In the genomic region with DNA sequence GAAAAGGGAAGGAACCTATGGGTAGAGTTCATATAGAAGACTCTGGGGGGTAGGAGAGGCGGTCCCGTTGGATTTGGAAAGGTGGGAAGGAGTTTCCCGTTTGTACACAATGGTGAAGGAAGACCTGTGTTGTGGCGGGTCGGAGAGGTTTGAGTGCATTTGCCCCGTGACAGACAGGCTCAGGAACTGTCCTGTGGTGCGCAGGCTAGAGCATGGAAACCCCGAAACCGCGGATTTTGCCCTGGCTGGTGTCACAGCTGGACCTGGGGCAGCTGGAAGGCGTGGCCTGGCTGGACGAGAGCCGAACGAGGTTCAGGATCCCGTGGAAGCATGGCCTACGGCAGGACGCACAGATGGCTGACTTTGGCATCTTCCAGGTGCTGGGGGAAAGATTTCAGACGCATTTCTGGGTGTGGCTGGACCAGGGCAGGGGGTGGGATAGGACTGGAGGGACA, we compare ENCODE assay signal across 8 mouse cellular contexts. TPM values are rescaled to one million over a fixed set of nuclear protein-coding genes. Genes with fewer than 3 reads are reported as not detected.
A peak's percentile ranks its signal among the peaks of the same experiment; 100 is the strongest.
DNase-seq lines count a peak whose midpoint lies in the region; ATAC-seq and TF ChIP-seq lines count a peak whose summit lies in the region.

Bcl2l12 (minus strand) TSS at position 212 of the 455 bp plus-strand sequence.

- TF ChIP-seq CTCF in liver, adult 2 months (IDR thresholded peaks at IDR 0.05; ENCODE audit: low read depth, low read length), result no peak

- H3K4me1 ChIP-seq in brown adipose tissue, adult 24 weeks (ENCODE audit: control insufficient read depth, insufficient read depth, insufficient read length, low read length), result peaks cover 10% of the 10 kb centered on the region
- peaks cover 24% of the 10 kb centered on the region for H3K4me1 ChIP-seq in hindbrain, embryonic 15.5 days (replicated peaks)
- H3K4me1 ChIP-seq in liver, adult 2 months (ENCODE audit: control insufficient read depth, insufficient read depth, low read length), result peaks cover 6% of the 10 kb centered on the region; the same call in 1 of the 2 replicates

- H3K27me3 ChIP-seq in hindbrain, embryonic 15.5 days, result no peaks in the 10 kb centered on the region
- H3K27me3 ChIP-seq in liver, adult 2 months (ENCODE audit: control insufficient read depth, insufficient read depth, low read length), result no peaks in the 10 kb centered on the region
- H3K27me3 ChIP-seq in myocyte (ENCODE audit: control insufficient read depth, insufficient read depth, insufficient read length), result no peaks in the 10 kb centered on the region

- no peaks in the 10 kb centered on the region for H3K9me3 ChIP-seq in hindbrain, embryonic 15.5 days

- peak within 1 kb of the TSS; percentile 65 for H3K4me2 ChIP-seq in hindbrain, embryonic 15.5 days
- H3K4me2 ChIP-seq in myocyte (ENCODE audit: low read depth), result peak within 1 kb of the TSS; percentile 90

- no peak for ATAC-seq in hindbrain, embryonic 15.5 days (ENCODE audit: low FRiP score, low read depth)

- H3K27ac ChIP-seq in brown adipose tissue, adult 24 weeks (replicated peaks; ENCODE audit: low read depth, low read length), result peak within 1 kb of the TSS; percentile 93
- peak within 1 kb of the TSS; percentile 51 for H3K27ac ChIP-seq in hindbrain, embryonic 15.5 days (replicated peaks)
- peak within 1 kb of the TSS; percentile 83 for H3K27ac ChIP-seq in liver, adult 2 months (replicated peaks; ENCODE audit: insufficient read depth, low read depth, low read length)

- H3K36me3 ChIP-seq in hindbrain, embryonic 15.5 days, result peaks cover 33% of the 10 kb centered on the region
- peaks cover 11% of the 10 kb centered on the region; the same call in 1 of the 2 replicates for H3K36me3 ChIP-seq in liver, adult 2 months (ENCODE audit: control insufficient read depth, insufficient read depth, low read length)
- H3K36me3 ChIP-seq in myocyte (ENCODE audit: control insufficient read depth, insufficient read depth), result no peaks in the 10 kb centered on the region

- intact Hi-C loops in left cerebral cortex, postnatal 4 days (cut with DNase I), result no loop called here
- intact Hi-C loops in left cerebral cortex, postnatal 14 days (cut with DNase I), result no loop called here

- H3K79me2 ChIP-seq in liver, adult 2 months (ENCODE audit: control insufficient read depth, insufficient read depth, low read length), result 0 out of 2 replicates have a peak, but pooled peaks cover 3% of the 10 kb centered on the region
- peaks cover 20% of the 10 kb centered on the region for H3K79me2 ChIP-seq in myocyte (ENCODE audit: control insufficient read depth, insufficient read depth)

- H3K9ac ChIP-seq in hindbrain, embryonic 15.5 days, result peak within 1 kb of the TSS; percentile 53
- H3K9ac ChIP-seq in liver, adult 2 months (ENCODE audit: low read depth, low read length), result peak within 1 kb of the TSS; percentile 76

- H3K4me3 ChIP-seq in brown adipose tissue, adult 24 weeks (ENCODE audit: insufficient read depth, low read depth, low read length), result peak within 1 kb of the TSS; percentile 85
- peak within 1 kb of the TSS; percentile 45 for H3K4me3 ChIP-seq in hindbrain, embryonic 15.5 days
- H3K4me3 ChIP-seq in liver, adult 2 months (ENCODE audit: insufficient read depth, low read depth, low read length), result peak within 1 kb of the TSS; percentile 80
- H3K4me3 ChIP-seq in myocyte, result peak within 1 kb of the TSS; percentile 86

- peak; percentile 54 for DNase-seq in left cerebral cortex, postnatal 4 days
- no peak for DNase-seq in left cerebral cortex, adult 11 months (ENCODE audit: low spot score)
- DNase-seq in gastrocnemius, postnatal 10 days, result peak; percentile 70
- DNase-seq in liver, adult 2 months (ENCODE audit: extremely low read depth, low read depth, low spot score), result peak; percentile 87
- no peak for DNase-seq in left cerebral cortex, postnatal 14 days (ENCODE audit: low spot score in 2 of 2)

- WGBS in hindbrain, embryonic 15.5 days, result 3% methylated on average over 18 of the region's 18 CpGs
- under 1% methylated on average over 18 of the region's 18 CpGs for WGBS in liver, adult 2 months

- peak; percentile 55; the same call in 1 of the 2 replicates for TF ChIP-seq POLR2A in liver, adult 2 months (IDR thresholded peaks at IDR 0.05; ENCODE audit: extremely low read depth, insufficient read depth, low read length)
- peak; percentile 29 for TF ChIP-seq POLR2A in myocyte (IDR thresholded peaks at IDR 0.05; ENCODE audit: insufficient read length, low read depth)

- H3ac ChIP-seq in myocyte (ENCODE audit: control insufficient read depth, insufficient read length), result peak within 1 kb of the TSS; percentile 50

TF ChIP-seq in myocyte, 11 proteins besides CTCF, POLR2A, EP300 and RAD21:
- TF ChIP-seq MYOD1 (IDR thresholded peaks at IDR 0.05; ENCODE audit: control insufficient read depth in 1 of 3, insufficient read length in 2 of 3, low read depth in 2 of 3) (peak in 2 of 3 experiments; percentile 75 to 82), POLR2AphosphoS2 (IDR thresholded peaks at IDR 0.05; ENCODE audit: insufficient read length, low read depth) (peak; percentile 92), MAX (IDR thresholded peaks at IDR 0.05; ENCODE audit: low read depth) (no peak), SRF (IDR thresholded peaks at IDR 0.05; ENCODE audit: control insufficient read depth, insufficient read length, low read depth) (no peak), TCF3 (IDR thresholded peaks at IDR 0.05; ENCODE audit: insufficient read length, low read depth) (no peak), MYOG (IDR thresholded peaks at IDR 0.05; ENCODE audit: control insufficient read depth in 1 of 3, insufficient read depth in 1 of 3, insufficient read length in 2 of 3, low read depth in 2 of 3) (peak; percentile 12 to 90 (median 70)), USF1 (IDR thresholded peaks at IDR 0.05; ENCODE audit: low read depth) (no peak), CEBPB (IDR thresholded peaks at IDR 0.05; ENCODE audit: insufficient read depth, poor library complexity, severe bottlenecking) (no peak), TCF12 (IDR thresholded peaks at IDR 0.05; ENCODE audit: insufficient read depth, poor library complexity, severe bottlenecking) (no peak)

RNA-seq across cellular contexts. Expression of gene Bcl2l12, which starts in this region (rescaled TPM):
- total RNA-seq in left cerebral cortex, postnatal 4 days (2021), result 1 to 10 TPM; 4.4 to 4.7 TPM
- 8.9 and 9.1 TPM in 2 replicates for polyA plus RNA-seq in brown adipose tissue, adult 24 weeks (2012; ENCODE audit: insufficient read depth, insufficient read length, missing spikeins)
- total RNA-seq in gastrocnemius, postnatal 10 days (2021), result 10 to 100 TPM; 10.8 to 14.0 TPM
- polyA plus RNA-seq in hindbrain, embryonic 15.5 days (2015; fragmentation: Nextera tagmentation; extraction: Ambion mirVana), result 12.8 and 13.3 TPM in 2 replicates
- total RNA-seq in liver, adult 2 months (2014; rRNA removed), result 4.2 and 5.6 TPM in 2 replicates
- polyA plus RNA-seq in liver, adult 2 months (2012; rRNA removed), result 13.3 and 14.5 TPM in 2 replicates
- 13.3 TPM for polyA plus RNA-seq in myocyte (2012; fragmentation: generic; extraction: Trizol)
- 1 to 10 TPM; 2.7 to 3.3 TPM for total RNA-seq in left cerebral cortex, postnatal 14 days (2021)

Comparison
In these comparisons a context has a peak if more than half of its experiments do, and no peak if none do; other contexts are left out.
1. DNase-seq: peak in left cerebral cortex, postnatal 4 days (single experiment), gastrocnemius, postnatal 10 days (single experiment) and liver, adult 2 months (single experiment); none in left cerebral cortex, adult 11 months (single experiment) and left cerebral cortex, postnatal 14 days (0 of 2).
2. Peak in every context shown above with its lines, with median percentiles within 50 percentile points of each other: H3K27ac ChIP-seq and H3K4me3 ChIP-seq.